Mouse (Mus musculus) A20 (cell line): ENCODE results near the gene Lrrc59.
A peak's percentile ranks its signal among the peaks of the same experiment; 100 is the strongest.
"Not testable (repeated sequence)": the region's sequence is repeated elsewhere in the genome, so short reads cannot be mapped to it uniquely, and the experiment has no call there.

ENCODE experiments used
- DNase-seq: peaks from one replicate; pipeline ENCODE4 v3.0.0-alpha.2; 2011; ENCODE audit warnings: low read depth, low spot score

The Lrrc59 gene

DNA sequence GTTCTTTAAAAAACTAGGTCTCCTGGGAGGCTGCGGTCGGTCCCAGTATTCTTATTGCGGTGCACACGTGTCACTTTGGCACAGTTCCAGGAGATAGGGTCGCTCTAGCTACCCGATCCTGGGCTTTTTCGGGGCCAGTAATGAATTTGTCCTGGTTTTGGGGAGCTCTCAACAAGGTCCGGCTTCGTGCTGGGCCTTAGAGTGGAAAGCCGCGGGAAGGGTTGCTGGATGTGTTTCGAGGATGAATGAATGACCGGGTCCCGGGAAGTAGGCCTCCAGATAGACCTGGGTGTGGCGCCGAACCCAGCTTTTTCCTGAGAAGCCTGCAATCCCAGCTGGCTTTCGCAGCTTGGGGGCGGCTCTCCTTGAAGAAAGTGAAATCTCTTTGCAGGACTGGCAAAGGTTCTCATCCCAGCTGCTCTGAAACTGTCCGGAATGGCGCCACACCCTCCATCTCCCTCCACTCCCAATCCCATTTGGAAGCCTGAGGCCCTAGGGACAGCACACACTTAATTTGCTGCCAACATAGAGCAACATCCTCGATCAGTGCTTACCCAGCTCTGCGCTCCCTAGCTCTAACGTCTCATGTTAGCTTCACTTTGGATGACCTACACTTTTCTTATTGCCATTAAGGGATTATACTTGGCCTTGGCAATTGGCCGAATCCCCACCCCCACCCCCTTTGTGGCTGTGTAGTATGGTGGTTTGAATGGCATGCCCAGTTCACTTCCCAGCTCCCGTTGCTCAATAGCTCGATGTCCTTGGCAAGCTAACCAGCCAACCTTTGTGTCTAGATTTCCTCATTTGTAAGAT lies 838 bp downstream of the Lrrc59 start:
- peak; percentile 20 for DNase-seq

GRCm38 (mm10) chr11:94631969-94632368 lies 2.4 kb downstream of the Lrrc59 start:
- no peak for DNase-seq

GRCm38 (mm10) chr11:94632988-94633387 lies 3.4 kb downstream of the Lrrc59 start:
- DNase-seq = no peak

- no peak for DNase-seq
These were observed 4.9 kb downstream of the Lrrc59 start for GRCm38 (mm10) chr11:94634431-94634830.

DNA sequence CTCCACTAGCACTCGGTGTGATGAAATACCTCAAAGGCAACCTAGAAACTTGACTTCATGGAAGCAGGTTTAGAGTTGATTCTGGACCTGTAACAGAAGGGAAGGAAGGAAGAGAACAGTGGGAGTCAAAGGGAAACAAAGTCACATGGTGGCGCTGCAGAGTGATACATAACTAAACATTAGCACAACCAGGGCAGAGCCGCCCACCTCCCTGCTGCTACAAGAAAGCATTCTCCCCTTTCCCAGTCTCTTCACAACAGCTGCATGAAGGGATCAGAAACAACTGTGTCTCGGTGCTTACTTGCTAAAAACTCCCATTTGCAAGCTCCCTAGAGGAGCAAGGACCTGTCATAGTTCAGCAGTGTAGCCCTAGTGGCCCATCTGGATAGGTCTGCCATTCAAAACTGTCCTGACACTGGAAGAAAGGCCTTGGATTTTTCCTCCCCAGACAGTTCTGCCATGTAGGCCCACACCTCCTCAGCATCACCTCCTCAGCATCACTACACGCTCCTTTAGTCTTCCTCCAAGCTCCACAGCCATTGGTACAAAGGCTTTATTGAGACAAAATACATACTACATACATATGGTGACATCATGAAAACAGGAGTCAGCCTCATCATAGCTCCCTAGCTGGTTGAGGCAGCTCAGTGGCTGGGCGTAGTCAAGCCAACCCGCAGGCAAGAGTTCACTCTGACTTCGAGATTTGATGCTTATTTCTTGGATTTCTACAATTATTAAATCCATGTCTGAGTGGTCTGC lies 15.1 kb downstream of the Lrrc59 start:
- no peak for DNase-seq

- no peak for DNase-seq
These were observed 16.9 kb downstream of the Lrrc59 start for GRCm38 (mm10) chr11:94646457-94646856.

DNA sequence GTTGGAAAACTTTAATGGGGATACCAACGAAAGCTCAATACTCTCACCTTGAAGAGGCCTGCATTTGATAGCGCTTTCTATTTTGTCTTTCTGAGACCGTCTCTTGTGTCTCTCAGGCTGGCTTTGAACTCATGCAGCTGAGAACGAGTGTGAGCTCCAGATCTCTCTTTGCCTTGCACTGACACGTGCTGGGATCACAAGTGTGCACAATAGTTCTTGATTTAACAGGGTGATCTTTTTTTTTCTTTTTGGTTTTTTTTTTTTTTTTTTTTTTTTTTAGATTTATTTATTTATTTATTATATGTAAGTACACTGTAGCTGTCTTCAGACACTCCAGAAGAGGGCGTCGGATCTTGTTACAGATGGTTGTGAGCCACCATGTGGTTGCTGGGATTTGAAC lies 21.7 kb downstream of the Lrrc59 start:
- not testable (repeated sequence) for DNase-seq

- no peak for DNase-seq
These were observed 23.4 kb downstream of the Lrrc59 start for GRCm38 (mm10) chr11:94652973-94653372.

- peak; percentile 93 for DNase-seq
These were observed 24.3 kb downstream of the Lrrc59 start, which contains the start of the genes Mrpl27 and Eme1 for GRCm38 (mm10) chr11:94653663-94654436. Gene Mrpl27, plus strand, starts transcription at chr11:94653767. Gene Eme1, minus strand, starts transcription at chr11:94653964.

DNA sequence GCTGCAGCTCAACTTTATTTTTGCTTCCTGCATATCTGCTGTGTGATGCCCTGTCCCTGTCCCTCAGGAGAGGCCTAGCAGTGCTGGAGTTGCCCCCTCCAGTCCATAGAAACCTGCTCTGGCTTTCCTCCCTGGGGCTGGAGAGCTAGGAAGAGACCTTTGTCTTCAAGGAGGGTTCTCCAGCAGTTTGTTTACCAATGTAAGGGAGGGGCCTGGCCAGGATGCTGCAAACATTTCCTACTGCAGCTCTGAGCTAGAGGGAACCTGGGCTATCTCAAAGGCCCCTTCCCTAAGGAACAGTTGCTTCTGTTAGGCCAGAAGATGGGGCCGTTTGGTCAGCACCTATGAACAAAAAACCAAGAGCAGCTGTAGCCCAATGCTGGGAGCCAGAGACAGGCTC lies 31.8 kb downstream of the Lrrc59 start:
- DNase-seq = no peak

GRCm38 (mm10) chr11:94665281-94665680 lies 35.7 kb downstream of the Lrrc59 start:
- DNase-seq = no peak

DNA sequence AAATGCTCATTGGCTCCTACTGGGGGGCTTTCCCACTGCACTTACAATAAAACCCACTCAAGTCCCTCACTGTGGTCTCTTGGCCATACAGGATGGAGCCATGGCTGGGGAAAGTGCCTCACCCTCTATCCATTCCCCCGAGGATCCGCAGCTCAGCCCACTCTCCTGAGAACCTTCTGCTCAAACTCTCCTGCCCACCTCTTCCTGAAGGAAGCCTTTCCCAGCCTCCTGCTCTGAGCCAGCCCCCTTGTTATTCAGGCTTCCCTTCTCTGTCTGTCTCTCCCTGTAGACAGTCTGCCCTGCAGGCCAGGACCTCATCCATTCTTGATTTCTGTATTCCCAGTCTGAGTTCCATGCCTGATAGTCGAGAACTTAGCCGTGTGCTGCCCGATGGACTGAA lies 45.4 kb downstream of the Lrrc59 start:
- no peak for DNase-seq

DNA sequence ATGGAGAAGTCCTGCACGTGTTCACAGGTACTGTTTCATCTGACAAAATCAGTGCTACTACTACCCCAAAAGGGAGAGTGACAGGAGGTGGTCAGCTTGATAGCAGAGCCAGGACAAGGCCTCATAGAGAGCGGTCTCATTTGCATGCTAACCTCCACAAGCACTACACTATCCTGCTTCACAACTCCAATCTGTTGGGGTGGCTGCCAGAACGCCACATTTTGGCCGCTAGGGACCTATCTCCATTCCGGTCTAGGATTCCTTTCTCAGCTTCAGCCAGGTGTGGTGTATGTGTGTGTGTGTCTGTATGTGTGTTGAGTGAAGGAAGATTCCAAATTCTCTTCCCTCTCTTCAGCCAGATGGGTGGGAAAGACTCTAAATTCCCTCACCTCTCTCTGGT lies 45.9 kb downstream of the Lrrc59 start:
- DNase-seq = no peak

DNA sequence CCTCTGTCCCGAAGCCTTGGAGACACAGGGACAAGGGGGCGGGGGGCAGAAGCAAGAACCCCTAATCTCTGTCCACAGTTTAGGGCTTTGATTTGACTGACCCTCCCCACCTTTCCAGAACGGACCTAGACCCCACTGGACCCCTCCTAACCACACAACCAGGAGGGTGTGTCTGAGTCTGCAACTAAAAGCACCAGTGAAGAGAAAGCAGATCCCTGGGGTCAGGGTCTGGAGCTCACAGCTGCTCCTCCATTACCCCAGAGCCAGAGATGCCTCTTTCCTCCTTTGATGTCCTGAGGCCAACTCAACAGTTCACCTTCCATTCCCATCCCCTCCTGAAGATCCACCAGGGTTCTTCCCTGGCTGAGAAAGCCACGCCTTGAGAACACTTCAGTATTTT lies 46.7 kb downstream of the Lrrc59 start:
- DNase-seq = no peak

GRCm38 (mm10) chr11:94676754-94677606 lies 47.4 kb downstream of the Lrrc59 start, which contains the start of gene Xylt2:
Gene Xylt2, minus strand, starts transcription at chr11:94677515.
- DNase-seq = peak; percentile 93

GRCm38 (mm10) chr11:94677607-94678145 lies 48.1 kb downstream of the Lrrc59 start:
- no peak for DNase-seq

DNA sequence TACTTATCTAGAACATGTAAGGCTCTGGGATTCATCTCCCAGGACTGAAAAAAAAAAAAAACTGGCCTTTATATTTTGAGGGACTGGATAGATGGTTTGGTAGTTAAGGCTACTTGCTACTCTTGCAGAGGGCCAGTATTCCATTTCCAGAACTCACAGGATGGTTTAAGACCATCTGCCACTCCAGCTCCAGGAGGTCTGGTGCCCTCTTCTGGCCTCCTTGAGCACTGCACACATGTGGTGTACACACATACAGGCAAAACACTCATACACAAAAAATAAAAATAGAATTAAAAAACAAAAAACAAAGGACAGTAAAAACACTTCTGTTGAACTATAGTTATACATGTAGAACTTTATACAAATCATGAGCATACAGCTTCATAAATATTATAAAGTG lies 51.1 kb downstream of the Lrrc59 start:
- no peak for DNase-seq

GRCm38 (mm10) chr11:94681640-94682039 lies 52.1 kb downstream of the Lrrc59 start:
- DNase-seq = no peak

DNA sequence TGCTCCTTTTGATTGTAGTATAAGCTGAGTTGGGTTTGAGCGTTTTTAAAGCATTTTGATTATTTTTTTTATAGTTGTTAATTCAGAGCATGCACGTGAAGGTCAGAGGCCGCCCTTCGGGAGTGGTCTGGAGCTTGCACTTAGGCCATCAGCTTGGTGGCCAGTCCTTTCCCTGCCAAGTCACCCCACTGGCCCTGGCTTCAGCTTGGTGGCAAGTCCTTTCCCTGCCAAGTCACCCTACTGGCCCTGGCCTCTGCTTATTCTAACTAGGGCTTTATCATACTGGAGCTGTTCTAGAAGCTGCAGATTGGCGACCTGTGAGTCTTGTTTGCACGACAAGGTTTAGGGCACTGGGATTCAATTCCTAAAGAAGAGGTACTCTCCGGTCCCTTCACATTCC lies 52.9 kb downstream of the Lrrc59 start:
- no peak for DNase-seq

GRCm38 (mm10) chr11:94687178-94687577 lies 57.6 kb downstream of the Lrrc59 start:
- no peak for DNase-seq

DNA sequence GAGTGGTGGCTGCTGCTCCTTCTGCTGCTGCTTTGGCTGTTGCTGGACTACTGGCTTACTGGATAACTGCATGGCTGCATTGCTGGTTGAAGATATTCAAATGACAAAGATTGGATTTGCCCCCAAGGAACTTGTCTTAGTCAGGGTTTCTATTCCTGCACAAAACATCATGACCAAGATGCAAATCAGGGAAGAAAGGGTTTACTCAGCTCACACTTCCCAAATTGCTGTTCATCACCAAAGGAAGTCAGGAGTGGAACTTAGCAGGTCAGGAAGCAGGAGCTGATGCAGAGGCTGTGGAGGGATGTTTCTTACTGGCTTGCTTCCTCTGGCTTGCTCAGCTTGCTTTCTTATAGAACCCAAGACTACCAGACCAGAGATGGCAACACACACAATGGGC lies 62.9 kb downstream of the Lrrc59 start:
- DNase-seq = peak; percentile 49
